Mouse (Mus musculus): ENCODE measurements around the gene Jmjd7. TPM values are rescaled to one million over a fixed set of nuclear protein-coding genes. Genes with fewer than 3 reads are reported as not detected.
A peak's percentile ranks its signal among the peaks of the same experiment; 100 is the strongest.

Jmjd7 gene
- total RNA-seq, 1 experiment = 7.2 TPM

- peak; percentile 51 for DNase-seq (ENCODE audit: low read depth, low spot score)
- no peak for TF ChIP-seq ZNF384 (IDR thresholded peaks at IDR 0.05; ENCODE audit: low read depth, low read length)
- TF ChIP-seq MAFK (IDR thresholded peaks at IDR 0.05; ENCODE audit: insufficient read depth, low read depth, low read length) = 0 out of 2 replicates have a peak, but pooled peaks have one; percentile 48
- no peak for TF ChIP-seq ZC3H11A (IDR thresholded peaks at IDR 0.05; ENCODE audit: borderline replicate concordance, low read depth, low read length)
- H3K9me3 ChIP-seq (ENCODE audit: control insufficient read depth, insufficient read depth, low read depth, low read length) = no peaks in the 10 kb centered on the region
- H3K36me3 ChIP-seq (ENCODE audit: control insufficient read depth, insufficient read depth, low read length, poor library complexity, severe bottlenecking) = peaks cover 16% of the 10 kb centered on the region; the same call in 1 of the 2 replicates
- in situ Hi-C loops (cut with MboI; ENCODE audit: low sequenced_read_pairs in 2 of 2, unreplicated experiment in 2 of 2) = no loop called here
- H3K4me1 ChIP-seq (ENCODE audit: control insufficient read depth in 2 of 2, insufficient read depth in 2 of 2, low read length in 2 of 2, poor library complexity in 1 of 2) = peaks cover 0 to 5% of the 10 kb centered on the region in 2 experiments; a peak in 2 of 4 replicates
- no peak overlapping the region for H3K27ac ChIP-seq (ENCODE audit: insufficient read depth, low read depth, low read length, poor library complexity, severe bottlenecking)
- H3K4me3 ChIP-seq (ENCODE audit: insufficient read depth in 1 of 2, low read depth in 1 of 2, low read length in 2 of 2, poor library complexity in 1 of 2, severe bottlenecking in 1 of 2) = no peak overlapping the region
- H3K9ac ChIP-seq (ENCODE audit: insufficient read depth, low read depth, low read length, poor library complexity, severe bottlenecking) = no peak overlapping the region
Observed at GRCm38 (mm10) chr2:120044101-120044603, 16.9 kb downstream of the Jmjd7 start.

GRCm38 (mm10) chr2:120044676-120045075 is 17.4 kb downstream of the Jmjd7 start:
- Histone ChIP-seq H3K9me3 (ENCODE audit: control insufficient read depth, insufficient read depth, low read depth, low read length) (no peaks in the 10 kb centered on the region), H3K4me3 (ENCODE audit: insufficient read depth in 1 of 2, low read depth in 1 of 2, low read length in 2 of 2, poor library complexity in 1 of 2, severe bottlenecking in 1 of 2) (no peak overlapping the region), H3K27ac (ENCODE audit: insufficient read depth, low read depth, low read length, poor library complexity, severe bottlenecking) (no peak overlapping the region), H3K9ac (ENCODE audit: insufficient read depth, low read depth, low read length, poor library complexity, severe bottlenecking) (no peak overlapping the region), H3K36me3 (ENCODE audit: control insufficient read depth, insufficient read depth, low read length, poor library complexity, severe bottlenecking) (peaks cover 16% of the 10 kb centered on the region; the same call in 1 of the 2 replicates), H3K4me1 (ENCODE audit: control insufficient read depth in 2 of 2, insufficient read depth in 2 of 2, low read length in 2 of 2, poor library complexity in 1 of 2) (peaks cover 0 to 5% of the 10 kb centered on the region in 2 experiments; a peak in 2 of 4 replicates)
- TF ChIP-seq ZNF384 (IDR thresholded peaks at IDR 0.05; ENCODE audit: low read depth, low read length) = no peak
- TF ChIP-seq ZC3H11A (IDR thresholded peaks at IDR 0.05; ENCODE audit: borderline replicate concordance, low read depth, low read length) = no peak
- no peak for TF ChIP-seq HCFC1 (IDR thresholded peaks at IDR 0.05; ENCODE audit: borderline replicate concordance, insufficient read depth, low read length)
- no peak for TF ChIP-seq CHD2 (IDR thresholded peaks at IDR 0.05; ENCODE audit: low read depth, low read length)
- TF ChIP-seq MAFK (IDR thresholded peaks at IDR 0.05; ENCODE audit: insufficient read depth, low read depth, low read length) = no peak
- DNase-seq (ENCODE audit: low read depth, low spot score) = no peak
- in situ Hi-C loops (cut with MboI; ENCODE audit: low sequenced_read_pairs in 2 of 2, unreplicated experiment in 2 of 2) = no loop called here

- Histone ChIP-seq H3K4me1 (ENCODE audit: control insufficient read depth in 2 of 2, insufficient read depth in 2 of 2, low read length in 2 of 2, poor library complexity in 1 of 2) (peaks cover 0 to 5% of the 10 kb centered on the region in 2 experiments; a peak in 2 of 4 replicates), H3K36me3 (ENCODE audit: control insufficient read depth, insufficient read depth, low read length, poor library complexity, severe bottlenecking) (0 out of 2 replicates have a peak, but pooled peaks cover under 1% of the 10 kb centered on the region), H3K9ac (ENCODE audit: insufficient read depth, low read depth, low read length, poor library complexity, severe bottlenecking) (no peak overlapping the region), H3K9me3 (ENCODE audit: control insufficient read depth, insufficient read depth, low read depth, low read length) (no peaks in the 10 kb centered on the region), H3K27ac (ENCODE audit: insufficient read depth, low read depth, low read length, poor library complexity, severe bottlenecking) (no peak overlapping the region), H3K4me3 (ENCODE audit: insufficient read depth in 1 of 2, low read depth in 1 of 2, low read length in 2 of 2, poor library complexity in 1 of 2, severe bottlenecking in 1 of 2) (no peak overlapping the region)
- in situ Hi-C loops (cut with MboI; ENCODE audit: low sequenced_read_pairs in 2 of 2, unreplicated experiment in 2 of 2) = no loop called here
- TF ChIP-seq MAFK (IDR thresholded peaks at IDR 0.05; ENCODE audit: insufficient read depth, low read depth, low read length) = no peak
- TF ChIP-seq CHD2 (IDR thresholded peaks at IDR 0.05; ENCODE audit: low read depth, low read length) = no peak
- TF ChIP-seq ZNF384 (IDR thresholded peaks at IDR 0.05; ENCODE audit: low read depth, low read length) = no peak
- TF ChIP-seq HCFC1 (IDR thresholded peaks at IDR 0.05; ENCODE audit: borderline replicate concordance, insufficient read depth, low read length) = no peak
- TF ChIP-seq ZC3H11A (IDR thresholded peaks at IDR 0.05; ENCODE audit: borderline replicate concordance, low read depth, low read length) = no peak
- DNase-seq (ENCODE audit: low read depth, low spot score) = no peak
Observed at GRCm38 (mm10) chr2:120046486-120047310, 19.4 kb downstream of the Jmjd7 start.

- H3K9ac ChIP-seq (ENCODE audit: insufficient read depth, low read depth, low read length, poor library complexity, severe bottlenecking) = no peak overlapping the region
- in situ Hi-C loops (cut with MboI; ENCODE audit: low sequenced_read_pairs in 2 of 2, unreplicated experiment in 2 of 2) = no loop called here
- H3K4me3 ChIP-seq (ENCODE audit: insufficient read depth in 1 of 2, low read depth in 1 of 2, low read length in 2 of 2, poor library complexity in 1 of 2, severe bottlenecking in 1 of 2) = no peak overlapping the region
- TF ChIP-seq ZC3H11A (IDR thresholded peaks at IDR 0.05; ENCODE audit: borderline replicate concordance, low read depth, low read length) = no peak
- TF ChIP-seq CHD2 (IDR thresholded peaks at IDR 0.05; ENCODE audit: low read depth, low read length) = no peak
- TF ChIP-seq ZNF384 (IDR thresholded peaks at IDR 0.05; ENCODE audit: low read depth, low read length) = no peak
- TF ChIP-seq MAFK (IDR thresholded peaks at IDR 0.05; ENCODE audit: insufficient read depth, low read depth, low read length) = no peak
- no peak for TF ChIP-seq HCFC1 (IDR thresholded peaks at IDR 0.05; ENCODE audit: borderline replicate concordance, insufficient read depth, low read length)
- no peak for DNase-seq (ENCODE audit: low read depth, low spot score)
- no peaks in the 10 kb centered on the region for H3K9me3 ChIP-seq (ENCODE audit: control insufficient read depth, insufficient read depth, low read depth, low read length)
- H3K27ac ChIP-seq (ENCODE audit: insufficient read depth, low read depth, low read length, poor library complexity, severe bottlenecking) = no peak overlapping the region
- H3K4me1 ChIP-seq (ENCODE audit: control insufficient read depth in 2 of 2, insufficient read depth in 2 of 2, low read length in 2 of 2, poor library complexity in 1 of 2) = peaks cover 0 to 5% of the 10 kb centered on the region in 2 experiments; a peak in 2 of 4 replicates
- H3K36me3 ChIP-seq (ENCODE audit: control insufficient read depth, insufficient read depth, low read length, poor library complexity, severe bottlenecking) = no peaks in the 10 kb centered on the region
Observed at GRCm38 (mm10) chr2:120048173-120048572, 20.9 kb downstream of the Jmjd7 start.

Data from ES-E14 (cell line).